Mouse (Mus musculus): ENCODE results near the gene Trmu.
A peak's percentile ranks its signal among the peaks of the same experiment; 100 is the strongest.
"Not testable (repeated sequence)": the region's sequence is repeated elsewhere in the genome, so short reads cannot be mapped to it uniquely, and the experiment has no call there.

The Trmu gene

GRCm38 (mm10) chr15:85878848-85879497 is at the start of gene Trmu:
Gene Trmu (plus strand): TSS chr15:85879312.
- peak; percentile 93 to 97 for DNase-seq

DNA sequence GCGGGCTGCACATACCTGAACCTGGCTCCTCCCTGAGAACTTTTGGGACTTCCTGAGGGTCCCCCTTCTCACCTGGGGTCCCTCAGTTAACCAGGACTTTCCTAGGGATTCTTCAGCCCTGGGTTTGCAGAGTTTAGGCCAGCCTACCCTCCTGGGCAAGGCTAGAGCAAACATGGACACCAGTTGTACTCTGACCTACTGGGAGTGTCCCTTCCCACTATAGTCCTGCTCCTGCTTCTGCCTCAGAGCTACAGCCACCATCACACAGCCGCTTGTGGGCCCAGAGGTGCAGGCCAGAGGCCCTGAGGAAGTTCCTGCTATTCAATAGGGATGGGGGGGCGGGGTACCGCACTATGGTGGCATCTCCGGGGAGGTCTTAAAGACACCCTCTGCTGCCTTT is 49.6 kb upstream of the Trmu start:
- no peak for DNase-seq

DNA sequence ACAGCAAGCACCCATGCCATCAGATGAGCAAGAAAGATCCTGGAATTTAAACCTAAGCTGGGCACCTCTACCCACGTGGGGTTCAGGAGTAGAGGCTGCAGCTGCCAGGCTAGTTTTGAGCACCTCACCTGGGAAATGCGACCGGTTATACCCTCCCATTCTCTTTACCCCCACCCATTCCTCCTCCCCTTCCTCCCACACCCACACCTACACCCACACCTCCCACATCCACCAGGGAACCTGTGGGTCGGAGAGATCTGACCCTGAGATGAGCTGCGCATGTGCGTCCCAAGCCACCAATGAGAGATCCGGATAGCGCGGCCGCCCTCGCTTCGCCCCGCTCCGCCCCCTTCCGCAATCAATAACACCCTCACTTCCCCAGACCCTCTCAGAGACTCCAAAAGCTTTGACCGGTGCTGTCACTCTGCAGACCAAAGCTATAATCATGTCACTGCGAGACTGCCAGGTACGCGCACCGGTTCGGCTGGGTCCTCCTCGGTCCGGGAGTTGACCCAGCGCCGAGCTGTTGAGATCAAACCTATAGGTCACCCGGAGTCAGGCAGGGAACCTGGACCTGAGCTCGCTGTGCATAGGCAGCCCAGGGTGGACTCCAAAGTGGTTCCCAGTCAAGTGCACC is 47.0 kb upstream of the Trmu start, which contains the start of gene Ttc38:
TSS of gene Ttc38 (plus strand) at position 353 of the 637 bp plus-strand sequence.
- peak; percentile 93 to 96 for DNase-seq

DNA sequence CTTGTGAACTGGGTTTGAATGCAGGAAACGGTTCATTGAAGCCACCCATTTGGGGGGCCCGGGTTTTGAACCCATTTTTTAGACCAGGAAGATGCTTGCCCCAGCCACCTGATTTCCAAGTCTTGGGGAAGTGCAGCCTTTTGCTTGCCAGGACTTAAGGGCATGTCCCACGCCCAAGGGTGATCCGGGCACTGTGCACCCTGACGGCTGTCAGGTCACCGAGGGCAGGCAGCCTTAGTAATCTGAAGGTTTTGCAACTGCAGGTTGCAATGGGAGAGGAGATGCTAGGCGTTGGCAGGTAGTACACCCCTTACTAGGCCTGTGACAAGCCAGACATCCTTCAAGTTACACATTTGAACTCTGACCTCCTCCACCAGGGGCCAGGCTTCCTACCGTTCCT is 46.5 kb upstream of the Trmu start:
- DNase-seq, result peak in 1 of 2 experiments; percentile 10

DNA sequence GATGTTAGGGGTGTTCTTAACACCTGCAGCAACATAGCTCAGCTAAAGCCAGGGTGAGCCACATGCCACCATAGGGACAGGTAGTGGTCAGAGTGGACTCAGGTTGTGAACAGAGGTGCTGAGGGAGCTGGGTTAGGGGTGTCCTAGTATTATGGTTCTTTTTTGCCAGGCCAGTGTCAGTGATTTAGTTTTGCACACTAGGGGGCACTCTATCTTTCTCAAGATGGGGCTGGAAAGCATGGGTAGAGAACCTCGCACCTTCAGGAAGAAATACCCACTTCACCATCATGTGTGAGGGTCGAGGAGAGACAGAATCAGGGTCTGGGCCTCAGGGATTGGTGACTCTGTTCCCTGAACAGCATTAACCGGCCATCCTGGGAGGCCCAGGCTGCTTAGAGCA is 43.8 kb upstream of the Trmu start:
- DNase-seq, result no peak

DNA sequence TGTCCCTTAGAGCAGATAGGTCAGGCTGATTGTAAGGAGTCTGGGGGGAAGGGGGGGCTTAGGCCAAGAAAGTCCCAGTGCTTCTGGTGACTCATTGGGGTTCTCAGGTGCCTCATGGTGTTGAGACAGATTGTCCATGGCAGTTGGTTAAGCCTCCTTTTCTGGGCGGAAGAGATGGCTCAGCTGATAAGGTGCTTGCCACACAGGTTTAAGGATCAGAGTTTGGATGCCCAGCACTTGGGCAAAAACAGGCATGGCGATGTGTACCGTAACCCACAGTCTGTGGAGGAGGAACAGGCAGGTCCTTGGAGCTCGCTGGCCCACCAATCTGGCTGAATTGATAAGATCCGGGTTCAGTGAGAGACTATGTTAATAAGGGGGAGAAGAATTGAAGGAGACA is 42.2 kb upstream of the Trmu start:
- DNase-seq, result no peak

DNA sequence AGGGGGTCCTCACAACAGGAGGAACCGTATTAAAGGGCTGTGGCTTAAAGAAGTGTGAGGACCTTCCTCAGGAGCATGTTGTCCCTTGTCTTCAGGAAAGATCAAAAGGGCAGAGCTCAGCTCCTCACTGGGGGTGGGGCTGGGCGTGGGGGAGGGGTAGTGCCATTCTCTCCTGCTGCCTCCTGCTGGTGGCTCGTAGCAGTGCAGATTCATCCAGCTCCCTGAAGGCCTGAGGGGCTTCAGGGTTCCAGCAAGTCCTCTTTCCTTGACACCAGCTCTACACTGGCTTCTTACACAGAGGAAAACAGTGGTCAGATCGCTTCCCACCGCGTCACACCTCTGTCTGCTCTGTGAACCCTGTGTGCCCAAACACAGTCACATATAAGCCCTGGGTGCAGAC is 38.1 kb upstream of the Trmu start:
- peak in 1 of 2 experiments; percentile 41 for DNase-seq

- peak; percentile 71 to 87 for DNase-seq
These were observed 37.2 kb upstream of the Trmu start for GRCm38 (mm10) chr15:85841796-85842360.

GRCm38 (mm10) chr15:85845071-85845470 is 34.0 kb upstream of the Trmu start:
- no peak for DNase-seq

GRCm38 (mm10) chr15:85851656-85852392 is 27.3 kb upstream of the Trmu start:
- peak; percentile 40 to 86 for DNase-seq

GRCm38 (mm10) chr15:85858980-85859489 is 20.1 kb upstream of the Trmu start:
- peak in 1 of 2 experiments; percentile 8 for DNase-seq

DNA sequence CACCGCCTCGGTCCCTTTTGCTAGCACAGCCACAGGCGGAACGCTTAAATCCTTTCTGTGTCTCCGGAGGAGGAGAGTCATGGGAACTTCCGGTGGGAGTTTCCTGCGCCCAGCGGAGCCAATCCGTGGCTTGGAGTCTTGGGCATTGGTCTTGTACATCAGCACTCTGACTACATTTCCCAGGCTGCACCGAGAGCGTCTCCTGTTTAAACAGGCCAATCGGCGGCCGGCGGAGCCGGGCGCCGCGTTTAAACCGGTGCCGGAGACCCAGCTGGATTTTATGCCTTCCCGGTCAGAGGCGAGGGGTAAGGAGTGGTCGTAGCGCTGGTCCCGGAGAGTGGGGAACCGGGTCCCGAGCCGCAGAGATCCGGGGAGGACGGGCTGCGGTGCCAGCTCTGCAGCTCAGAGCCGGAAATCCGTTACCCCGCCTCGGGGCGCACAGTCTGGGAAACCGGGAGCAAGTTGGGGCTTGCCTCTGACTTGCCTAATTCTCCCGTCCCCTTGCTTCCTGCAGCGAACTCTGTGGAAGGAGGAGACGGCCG is 19.6 kb upstream of the Trmu start, which contains the start of gene Gtse1:
TSS of gene Gtse1 (plus strand) at position 256 of the 542 bp plus-strand sequence.
- DNase-seq, result peak; percentile 96 to 98

- not testable (repeated sequence) for DNase-seq
These were observed 13.2 kb upstream of the Trmu start for GRCm38 (mm10) chr15:85865913-85866312.

DNA sequence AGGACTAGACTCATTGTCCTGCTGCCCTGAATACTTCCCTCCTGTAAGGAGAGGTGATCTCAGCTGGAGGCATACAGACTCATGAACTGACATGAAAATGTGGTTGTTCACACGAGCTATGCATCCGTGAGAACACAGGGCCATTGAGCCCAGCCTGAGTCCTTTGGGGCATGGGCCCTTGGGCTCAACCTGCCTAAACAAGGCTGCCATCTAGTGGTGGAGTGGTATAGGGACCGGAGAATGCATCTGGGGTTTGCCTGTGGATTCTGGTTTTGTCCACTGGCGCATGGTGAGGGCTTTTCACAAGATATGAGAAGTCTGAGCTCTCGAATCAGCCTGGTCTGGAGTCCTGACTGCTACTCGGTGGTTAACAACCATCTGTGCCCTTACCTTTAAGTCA is 11.4 kb upstream of the Trmu start:
- peak; percentile 79 to 84 for DNase-seq

DNA sequence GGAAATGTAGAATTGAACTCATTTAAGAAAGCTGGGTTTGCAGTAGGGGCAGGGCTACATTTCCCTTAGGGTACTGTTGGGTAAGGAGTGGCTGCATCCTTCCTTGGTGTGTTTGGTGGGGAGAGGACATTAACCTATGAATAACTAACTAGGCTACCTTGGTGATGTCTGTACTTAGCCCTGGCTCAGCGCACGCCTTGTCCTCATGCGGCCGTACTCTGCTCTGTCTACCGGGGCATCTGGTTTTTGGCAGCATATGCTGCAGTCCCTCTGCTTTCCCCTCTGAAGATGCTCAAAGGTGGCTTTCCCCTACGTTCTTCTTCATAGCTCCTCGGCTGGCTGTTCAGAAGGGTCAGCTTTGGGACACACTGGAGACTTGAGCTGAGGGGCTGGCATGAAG is 1.8 kb upstream of the Trmu start:
- peak; percentile 53 to 83 for DNase-seq

DNA sequence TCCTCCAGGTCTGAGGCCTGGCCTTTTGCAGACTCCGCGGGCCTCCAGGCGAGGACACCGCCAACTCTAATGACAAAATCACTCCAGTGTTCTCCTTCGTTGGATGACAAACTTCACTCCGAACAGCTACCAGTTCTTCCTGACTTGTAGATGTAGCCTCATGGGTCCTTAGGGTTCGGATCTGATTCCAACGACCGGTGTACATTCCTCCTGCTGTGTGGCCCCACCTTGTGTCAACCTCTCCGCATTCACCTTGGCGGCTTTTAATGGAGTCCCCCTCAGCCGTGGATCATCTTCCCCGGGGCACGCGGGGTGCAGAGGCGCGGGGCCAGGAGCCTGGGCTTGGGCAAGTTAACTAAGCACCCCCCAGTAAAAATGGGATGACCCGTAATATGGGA is 385 bp downstream of the Trmu start:
- peak; percentile 8 to 58 for DNase-seq

- peak in 1 of 2 experiments; percentile 44 for DNase-seq
These were observed 6.5 kb downstream of the Trmu start for GRCm38 (mm10) chr15:85885606-85886005.

DNA sequence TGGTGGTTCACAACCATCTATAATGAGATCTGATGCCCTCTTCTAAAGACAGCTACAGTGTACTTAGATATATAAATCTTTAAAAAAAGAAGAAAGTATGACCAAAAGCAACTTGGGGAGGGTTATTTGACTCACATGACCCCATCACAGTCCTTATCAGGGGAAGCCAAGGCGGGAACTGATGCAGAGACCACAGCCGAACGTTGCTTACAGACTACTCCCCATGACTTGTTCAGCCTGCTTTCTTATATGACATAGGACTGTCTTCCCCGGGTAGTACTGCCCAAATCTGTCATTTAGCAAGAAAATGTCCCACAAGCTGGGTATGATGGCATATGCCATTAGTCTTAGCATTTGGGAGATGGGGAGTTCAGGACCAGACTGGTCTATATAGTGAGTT is 10.1 kb downstream of the Trmu start:
- no peak for DNase-seq

DNA sequence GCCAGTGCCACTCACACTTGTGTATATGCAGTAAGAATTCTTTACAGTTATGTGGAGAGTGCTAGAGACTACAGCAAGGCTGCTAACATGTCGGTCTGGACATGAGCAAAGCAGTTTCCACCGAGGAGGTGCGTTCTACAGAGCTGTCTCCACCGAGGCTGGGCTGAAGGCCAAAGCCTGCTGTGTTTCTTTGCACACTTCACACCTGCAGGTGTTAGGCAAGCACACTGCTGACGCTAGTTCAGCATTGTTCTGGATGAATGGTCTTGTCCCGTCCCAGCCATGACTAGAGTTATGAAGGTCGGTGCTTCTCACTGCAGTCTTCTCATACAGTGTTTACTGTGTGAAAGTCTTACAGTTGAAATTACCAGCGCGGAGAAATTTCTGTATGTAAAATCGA is 12.9 kb downstream of the Trmu start:
- DNase-seq, result no peak

DNA sequence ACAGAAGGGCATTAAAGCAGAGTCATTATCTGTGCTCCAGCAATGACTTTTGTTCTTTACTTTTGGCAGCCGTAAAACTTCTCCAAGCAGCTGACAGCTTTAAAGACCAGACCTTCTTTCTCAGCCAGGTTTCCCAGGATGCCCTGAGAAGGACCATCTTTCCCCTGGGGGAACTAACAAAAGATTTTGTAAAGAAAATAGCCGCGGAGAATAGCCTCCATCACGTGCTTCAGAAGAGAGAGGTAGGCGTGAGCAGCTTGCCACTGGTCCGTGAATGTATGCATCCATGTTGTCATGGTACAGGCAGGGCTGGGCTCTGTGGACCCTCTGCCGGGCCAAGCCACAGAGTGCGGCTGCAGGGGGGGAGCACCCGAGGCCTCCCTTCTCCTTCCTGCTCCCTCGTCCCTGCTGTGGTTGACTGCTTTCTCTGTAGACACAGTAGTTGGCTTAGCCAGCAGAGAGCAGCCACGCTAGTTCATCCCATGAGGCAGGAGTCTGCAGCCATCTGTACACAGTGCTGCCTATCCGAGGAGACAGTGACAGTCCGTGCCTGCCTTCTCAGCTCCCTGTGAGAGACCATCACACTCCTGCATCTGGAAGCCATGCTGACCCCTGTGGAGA is 13.5 kb downstream of the Trmu start:
- DNase-seq, result no peak

DNA sequence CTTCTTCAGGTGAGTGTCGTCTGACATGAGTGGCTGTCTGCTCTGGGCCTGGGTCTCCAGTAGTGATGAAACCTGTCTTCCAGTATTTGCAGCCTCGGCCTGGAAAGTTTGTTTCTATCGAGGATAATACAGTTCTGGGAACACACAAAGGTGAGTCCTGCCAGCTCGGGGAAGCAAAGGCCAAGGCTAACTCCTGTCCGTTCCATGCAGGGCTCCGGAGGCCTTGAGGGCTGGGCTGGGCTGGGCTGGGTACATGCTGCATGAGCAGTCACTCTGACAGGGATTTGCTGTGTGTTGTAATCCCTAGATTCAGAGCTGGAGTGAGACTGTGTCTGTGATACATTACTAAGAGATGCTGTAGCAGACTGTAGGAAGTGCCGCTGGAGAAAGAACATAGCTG is 14.8 kb downstream of the Trmu start:
- no peak for DNase-seq

DNA sequence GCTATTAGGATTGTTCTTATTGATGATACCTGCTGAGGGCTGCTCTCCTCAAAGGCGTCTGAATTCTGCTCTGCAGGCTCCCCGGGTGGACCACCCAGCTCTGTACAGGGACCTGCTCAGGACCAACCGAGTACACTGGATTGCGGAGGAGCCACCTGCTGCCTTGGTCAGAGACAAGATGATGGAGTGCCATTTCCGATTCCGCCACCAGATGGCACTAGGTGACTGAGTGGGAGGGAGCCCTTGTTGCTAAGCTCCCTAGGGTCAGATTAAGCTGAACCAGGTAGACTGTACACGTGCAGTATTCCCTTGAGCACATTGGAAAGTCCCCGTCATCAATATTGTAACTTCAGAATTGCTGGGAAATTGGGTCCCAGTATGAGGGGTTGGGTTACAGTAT is 17.2 kb downstream of the Trmu start:
- peak; percentile 78 to 90 for DNase-seq

Data from kidney, postnatal 25 days (tissue).